10 mouse cellular contexts compared by ENCODE assay signal in genomic region chr4:135877742-135878141, GRCm38 (mm10). TPM values are rescaled to one million over a fixed set of nuclear protein-coding genes. Genes with fewer than 3 reads are reported as not detected.
A peak's percentile ranks its signal among the peaks of the same experiment; 100 is the strongest.
DNase-seq lines count a peak whose midpoint lies in the region; ATAC-seq lines count a peak whose summit lies in the region.
"Had no signal": no experiment of that assay in that cellular context is flagged by ENCODE, and none has a peak within 500 bp of the region (broad histone marks: within the 10 kb centered on the region; RNA-seq: fewer than 3 reads in every experiment).

No protein-coding gene starts in this region.

- no peak overlapping the region for H3K4me3 ChIP-seq in kidney, embryonic 16.5 days (ENCODE audit: low read length)
- H3K4me3 ChIP-seq in neural tube, embryonic 15.5 days (replicated peaks): no peak overlapping the region
- H3K4me3 ChIP-seq: hindbrain, embryonic 15.5 days had no signal

- 60% methylated on average over 2 of the region's 2 CpGs for WGBS in kidney, embryonic 16.5 days
- 62% methylated on average over 2 of the region's 2 CpGs for WGBS in neural tube, embryonic 15.5 days

- H3K4me2 ChIP-seq in kidney, embryonic 16.5 days (replicated peaks; ENCODE audit: low read depth, low read length): no peak overlapping the region
- H3K4me2 ChIP-seq in neural tube, embryonic 15.5 days: no peak overlapping the region

- H3K27ac ChIP-seq in kidney, embryonic 16.5 days (ENCODE audit: low read length): no peak overlapping the region
- H3K27ac ChIP-seq in neural tube, embryonic 15.5 days (replicated peaks): no peak overlapping the region
- H3K27ac ChIP-seq: hindbrain, embryonic 15.5 days had no signal

- no peaks in the 10 kb centered on the region for H3K9me3 ChIP-seq in kidney, embryonic 16.5 days (ENCODE audit: low read length)
- H3K9me3 ChIP-seq in neural tube, embryonic 15.5 days (replicated peaks): no peaks in the 10 kb centered on the region
- H3K9me3 ChIP-seq: hindbrain, embryonic 15.5 days had no signal

- H3K9ac ChIP-seq in kidney, embryonic 16.5 days (replicated peaks; ENCODE audit: low read length): no peak overlapping the region
- H3K9ac ChIP-seq in neural tube, embryonic 15.5 days (replicated peaks): no peak overlapping the region
- H3K9ac ChIP-seq: hindbrain, embryonic 15.5 days had no signal

- no peaks in the 10 kb centered on the region for H3K36me3 ChIP-seq in kidney, embryonic 16.5 days (ENCODE audit: insufficient read depth, low read length)
- H3K36me3 ChIP-seq in neural tube, embryonic 15.5 days: no peaks in the 10 kb centered on the region
- H3K36me3 ChIP-seq: hindbrain, embryonic 15.5 days had no signal

- peaks cover 35% of the 10 kb centered on the region for H3K4me1 ChIP-seq in kidney, embryonic 16.5 days (ENCODE audit: insufficient read depth, low read length)
- peaks cover 34% of the 10 kb centered on the region for H3K4me1 ChIP-seq in neural tube, embryonic 15.5 days

- H3K27me3 ChIP-seq in kidney, embryonic 16.5 days (ENCODE audit: insufficient read depth, low read length): no peaks in the 10 kb centered on the region
- no peaks in the 10 kb centered on the region for H3K27me3 ChIP-seq in neural tube, embryonic 15.5 days (replicated peaks)
- H3K27me3 ChIP-seq: hindbrain, embryonic 15.5 days had no signal

- no peak for ATAC-seq in kidney, embryonic 16.5 days (ENCODE audit: low FRiP score, low TSS enrichment)
- ATAC-seq in neural tube, embryonic 15.5 days (ENCODE audit: low FRiP score): no peak
- ATAC-seq in granulocyte monocyte progenitor cell, adult 5-6 weeks (replicated peaks; ENCODE audit: poor library complexity, severe bottlenecking): no peak

- DNase-seq in adrenal gland, postnatal 10 days: peak; percentile 51
- no peak for DNase-seq in adrenal gland, adult 8-10 months
- DNase-seq in kidney, adult 11 months: peak; percentile 33
- peak; percentile 13 for DNase-seq in neural tube, embryonic 10.5 days (ENCODE audit: extremely low spot score, low spot score)
- DNase-seq in kidney, postnatal 36 days: peak; percentile 62 to 74
- DNase-seq: adrenal gland, postnatal 25 days had no signal

RNA-seq across cellular contexts. Expression of gene Pnrc2, which starts 4.1 kb away (rescaled TPM):
- 100 to 1,000 TPM in 1 of 2 experiments, 10 to 100 TPM in 1; 98.7 to 149 TPM for total RNA-seq in adrenal gland, postnatal 10 days (2021)
- total RNA-seq in adrenal gland, adult 8-10 months (2022): 100 to 1,000 TPM; 106 to 163 (median 148) TPM
- 211 and 212 TPM in 2 replicates for polyA plus RNA-seq in kidney, embryonic 16.5 days (2015; fragmentation: Nextera tagmentation; extraction: Ambion mirVana)
- 82.1 and 114 TPM in 2 replicates for polyA plus RNA-seq in neural tube, embryonic 15.5 days (2015; fragmentation: Nextera tagmentation; extraction: Ambion mirVana)
- 65.4 and 67.9 TPM in 2 replicates for total RNA-seq in granulocyte monocyte progenitor cell, adult 5-6 weeks (2014; fragmentation: Nextera tagmentation)
- total RNA-seq in granulocyte monocyte progenitor cell, adult 5-6 weeks (2017): 159 and 192 TPM in 2 replicates

RNA-seq across cellular contexts. Expression of gene Cnr2, which starts 17.5 kb away (rescaled TPM):
- total RNA-seq in adrenal gland, postnatal 10 days (2021): 1 to 10 TPM; 2.4 to 3.9 TPM
- 1 to 10 TPM; 2.2 to 3.6 (median 2.8) TPM for total RNA-seq in adrenal gland, adult 8-10 months (2022)
- polyA plus RNA-seq in kidney, embryonic 16.5 days (2015; fragmentation: Nextera tagmentation; extraction: Ambion mirVana): 1.0 and 1.1 TPM in 2 replicates
- 0.10 and 0.50 TPM in 2 replicates for polyA plus RNA-seq in neural tube, embryonic 15.5 days (2015; fragmentation: Nextera tagmentation; extraction: Ambion mirVana)
- total RNA-seq in granulocyte monocyte progenitor cell, adult 5-6 weeks (2014; fragmentation: Nextera tagmentation): 4.5 and 6.0 TPM in 2 replicates
- total RNA-seq in granulocyte monocyte progenitor cell, adult 5-6 weeks (2017): 4.0 and 5.1 TPM in 2 replicates

RNA-seq across cellular contexts. Expression of gene Srsf10, which starts 22.2 kb away (rescaled TPM):
- total RNA-seq in adrenal gland, postnatal 10 days (2021): 100 to 1,000 TPM in 1 of 2 experiments, 10 to 100 TPM in 1; 94.0 to 117 TPM
- total RNA-seq in adrenal gland, adult 8-10 months (2022): 100 to 1,000 TPM in 2 of 4 experiments, 10 to 100 TPM in 2; 93.3 to 127 (median 104) TPM
- polyA plus RNA-seq in kidney, embryonic 16.5 days (2015; fragmentation: Nextera tagmentation; extraction: Ambion mirVana): 242 and 253 TPM in 2 replicates
- 157 and 178 TPM in 2 replicates for polyA plus RNA-seq in neural tube, embryonic 15.5 days (2015; fragmentation: Nextera tagmentation; extraction: Ambion mirVana)
- total RNA-seq in granulocyte monocyte progenitor cell, adult 5-6 weeks (2014; fragmentation: Nextera tagmentation): 140 TPM in 2 replicates
- 191 and 201 TPM in 2 replicates for total RNA-seq in granulocyte monocyte progenitor cell, adult 5-6 weeks (2017)

RNA-seq across cellular contexts. Expression of gene Fuca1, which starts 42.8 kb away (rescaled TPM):
- total RNA-seq in adrenal gland, postnatal 10 days (2021): 100 to 1,000 TPM in 1 of 2 experiments, 10 to 100 TPM in 1; 96.9 to 109 TPM
- total RNA-seq in adrenal gland, adult 8-10 months (2022): 100 to 1,000 TPM in 3 of 4 experiments, 10 to 100 TPM in 1; 83.5 to 119 (median 106) TPM
- polyA plus RNA-seq in kidney, embryonic 16.5 days (2015; fragmentation: Nextera tagmentation; extraction: Ambion mirVana): 89.1 and 89.4 TPM in 2 replicates
- 68.6 and 71.5 TPM in 2 replicates for polyA plus RNA-seq in neural tube, embryonic 15.5 days (2015; fragmentation: Nextera tagmentation; extraction: Ambion mirVana)
- 62.1 and 116 TPM in 2 replicates for total RNA-seq in granulocyte monocyte progenitor cell, adult 5-6 weeks (2014; fragmentation: Nextera tagmentation)
- 68.2 and 68.6 TPM in 2 replicates for total RNA-seq in granulocyte monocyte progenitor cell, adult 5-6 weeks (2017)
